Mouse (Mus musculus): ENCODE measurements around the gene Gm11444. TPM values are rescaled to one million over a fixed set of nuclear protein-coding genes. Genes with fewer than 3 reads are reported as not detected.

The Gm11444 gene
- total and polyA plus RNA-seq, 3 experiments: not detected

DNA sequence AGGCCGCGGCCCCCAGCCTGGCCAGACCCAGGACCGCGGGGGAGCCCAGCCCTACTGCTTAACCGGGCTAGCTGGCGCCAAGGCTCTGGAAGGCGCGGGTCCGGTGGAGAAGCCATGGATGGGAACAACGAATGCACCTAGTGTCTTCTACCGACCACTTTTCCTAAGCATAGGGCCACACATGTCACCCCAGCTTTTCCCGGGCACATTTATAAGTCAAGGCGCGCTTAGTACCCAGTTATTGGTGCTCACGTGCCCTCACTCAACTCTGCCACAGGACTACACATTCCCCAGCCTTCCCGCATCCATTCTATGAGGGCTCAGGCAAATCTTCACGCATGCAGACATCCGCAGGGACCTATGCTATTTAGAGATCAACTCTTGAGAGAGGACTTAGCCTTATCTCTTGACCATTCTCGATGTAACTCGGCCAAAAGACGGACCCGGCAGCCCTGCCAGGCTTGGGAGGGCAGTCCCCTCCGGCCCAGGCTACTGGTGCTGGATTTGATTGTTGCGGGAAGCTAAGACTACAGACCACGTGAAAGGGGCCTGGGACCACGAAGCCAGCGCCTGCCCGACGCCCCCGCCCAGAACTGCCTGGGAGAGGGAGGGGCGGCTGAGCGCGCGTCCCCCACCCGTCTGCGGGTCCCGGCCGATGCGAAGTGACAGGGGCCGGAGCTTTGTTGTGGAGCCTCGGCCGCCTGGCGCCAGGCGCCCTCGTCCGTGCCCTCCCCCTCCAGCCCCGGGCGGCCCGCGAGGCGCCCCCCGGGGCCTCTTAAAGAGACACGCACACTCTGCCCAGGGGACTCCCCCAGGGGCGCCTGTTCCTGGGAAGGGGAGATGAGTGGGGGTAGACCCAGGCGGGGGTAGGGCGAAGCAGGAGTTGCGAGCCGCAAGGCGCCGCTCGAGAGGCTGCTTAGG lies 20.4 kb downstream of the Gm11444 start:
- no peaks in the 10 kb centered on the region for H3K79me2 ChIP-seq (replicated peaks; ENCODE audit: control insufficient read depth, extremely low read depth, insufficient read depth, poor library complexity, severe bottlenecking)
- no peaks in the 10 kb centered on the region for H3K4me1 ChIP-seq (ENCODE audit: control insufficient read depth in 1 of 2, insufficient read depth in 2 of 2)
- in situ Hi-C loops (cut with MboI; ENCODE audit: low pct_ligation_motif_present, low pct_unique_long_range_greater_than_20kb, low sequenced_read_pairs) (loop anchor here (10.0 kb wide), 1 partner anchor 305 kb away; no protein-coding TSS in a partner anchor), dilution Hi-C loops (cut with MboI; ENCODE audit: extremely low pct_ligation_motif_present, extremely low pct_unique_long_range_greater_than_20kb, low sequenced_read_pairs) (no loop called here)
- H3K9ac ChIP-seq (ENCODE audit: insufficient read depth, low read depth): no peak overlapping the region
- TF ChIP-seq ZMIZ1 (IDR thresholded peaks at IDR 0.05; ENCODE audit: low read depth, low read length) (no peak), TBP (conservative IDR thresholded peaks at IDR 0.05; ENCODE audit: low read depth, low read length) (no peak), CHD1 (IDR thresholded peaks at IDR 0.05; ENCODE audit: low read depth, low read length) (no peak), MAZ (IDR thresholded peaks at IDR 0.05; ENCODE audit: low read depth, low read length) (no peak), CTCF (conservative IDR thresholded peaks at IDR 0.05 in 1 of 2, IDR thresholded peaks at IDR 0.05 in 1 of 2; ENCODE audit: low read depth in 2 of 2, low read length in 2 of 2) (no peak)
- no peak for DNase-seq (ENCODE audit: extremely low read depth)
- no peak overlapping the region for H3K4me3 ChIP-seq (replicated peaks in 1 of 3; ENCODE audit: low read depth in 2 of 3, low read length in 2 of 3, poor library complexity in 1 of 3)
- H3K27ac ChIP-seq (ENCODE audit: insufficient read depth, low read depth): no peak overlapping the region
- no peaks in the 10 kb centered on the region for H3K36me3 ChIP-seq (replicated peaks in 1 of 2; ENCODE audit: control insufficient read depth in 1 of 2, insufficient read depth in 1 of 2, low read length in 1 of 2)
- H3K9me3 ChIP-seq (replicated peaks; ENCODE audit: low read length): peaks cover 28% of the 10 kb centered on the region
- no peak overlapping the region for H3K4me2 ChIP-seq (ENCODE audit: insufficient read depth, low read depth, poor library complexity, severe bottlenecking)
- peaks cover 2% of the 10 kb centered on the region for H3K27me3 ChIP-seq (replicated peaks)

DNA sequence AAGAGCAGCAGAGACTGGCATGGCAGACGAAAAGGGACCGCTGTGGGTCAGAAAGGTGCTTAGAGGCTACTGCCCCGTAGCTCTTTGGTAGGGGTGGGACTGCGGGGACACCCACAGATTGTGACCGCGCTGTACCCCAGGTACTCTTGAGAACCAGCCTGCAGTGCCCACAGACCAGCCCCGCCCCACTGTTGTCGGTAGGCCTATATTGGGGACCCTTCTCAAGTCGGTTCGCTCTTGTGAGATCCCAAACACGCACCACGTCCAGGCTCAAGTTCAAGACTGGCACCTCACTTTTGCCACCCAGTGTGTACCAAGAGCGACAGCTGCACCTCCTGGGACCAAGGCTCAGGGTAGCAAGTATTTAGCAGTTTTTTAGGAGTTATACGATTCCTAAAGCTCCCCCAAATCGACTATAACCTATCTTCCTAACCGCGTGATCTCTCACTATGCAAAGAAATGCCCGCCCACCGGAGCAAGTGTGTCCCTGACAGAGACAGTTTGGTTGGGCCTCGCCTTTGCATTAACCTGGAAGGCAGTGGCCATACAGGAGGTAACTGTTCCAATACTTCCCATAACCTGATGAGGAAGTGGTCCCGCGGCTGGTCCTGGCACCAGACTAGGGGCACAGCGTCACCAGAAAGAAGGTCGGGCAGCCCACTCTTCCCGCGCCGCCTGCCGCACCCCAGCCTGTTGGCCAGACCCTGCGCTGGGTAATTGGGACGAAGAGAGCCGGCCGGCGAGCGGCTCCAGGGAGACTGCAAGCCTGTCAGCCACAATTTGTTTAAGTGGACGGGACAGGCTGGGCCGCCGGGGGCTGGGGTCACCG lies 21.2 kb downstream of the Gm11444 start:
- Histone ChIP-seq H3K9me3 (replicated peaks; ENCODE audit: low read length) (peaks cover 28% of the 10 kb centered on the region), H3K9ac (ENCODE audit: insufficient read depth, low read depth) (no peak overlapping the region), H3K27me3 (replicated peaks) (no peaks in the 10 kb centered on the region), H3K4me3 (replicated peaks in 1 of 3; ENCODE audit: low read depth in 2 of 3, low read length in 2 of 3, poor library complexity in 1 of 3) (no peak overlapping the region), H3K4me2 (ENCODE audit: insufficient read depth, low read depth, poor library complexity, severe bottlenecking) (no peak overlapping the region), H3K27ac (ENCODE audit: insufficient read depth, low read depth) (no peak overlapping the region), H3K79me2 (replicated peaks; ENCODE audit: control insufficient read depth, extremely low read depth, insufficient read depth, poor library complexity, severe bottlenecking) (no peaks in the 10 kb centered on the region), H3K36me3 (replicated peaks in 1 of 2; ENCODE audit: control insufficient read depth in 1 of 2, insufficient read depth in 1 of 2, low read length in 1 of 2) (no peaks in the 10 kb centered on the region), H3K4me1 (ENCODE audit: control insufficient read depth in 1 of 2, insufficient read depth in 2 of 2) (no peaks in the 10 kb centered on the region)
- TF ChIP-seq NRF1 (IDR thresholded peaks at IDR 0.05; ENCODE audit: low read depth, low read length) (no peak), MAX (IDR thresholded peaks at IDR 0.05; ENCODE audit: low read length) (no peak), E2F4 (IDR thresholded peaks at IDR 0.05; ENCODE audit: insufficient replicate concordance, low read depth, low read length) (no peak), TBP (conservative IDR thresholded peaks at IDR 0.05; ENCODE audit: low read depth, low read length) (no peak), MYC (IDR thresholded peaks at IDR 0.05; ENCODE audit: low read depth, low read length) (no peak), MAZ (IDR thresholded peaks at IDR 0.05; ENCODE audit: low read depth, low read length) (no peak), POLR2AphosphoS2 (IDR thresholded peaks at IDR 0.05; ENCODE audit: low read depth, low read length) (no peak), CHD1 (IDR thresholded peaks at IDR 0.05; ENCODE audit: low read depth, low read length) (no peak), ZNF384 (IDR thresholded peaks at IDR 0.05; ENCODE audit: low read depth, low read length) (no peak)
- dilution Hi-C loops (cut with MboI; ENCODE audit: extremely low pct_ligation_motif_present, extremely low pct_unique_long_range_greater_than_20kb, low sequenced_read_pairs): no loop called here
- in situ Hi-C loops (cut with MboI; ENCODE audit: low pct_ligation_motif_present, low pct_unique_long_range_greater_than_20kb, low sequenced_read_pairs): loop anchor here (10.0 kb wide), 1 partner anchor 304 kb away; no protein-coding TSS in a partner anchor
- no peak for DNase-seq (ENCODE audit: extremely low read depth)

Measured in CH12.LX (cell line).